Mouse (Mus musculus) cerebellum, adult 9-11 months (tissue): ENCODE results near the gene Atp5l.
"Not testable (repeated sequence)": the region's sequence is repeated elsewhere in the genome, so short reads cannot be mapped to it uniquely, and the experiment has no call there.

Source experiments
- DNase-seq: peaks from one replicate; pipeline ENCODE4 v3.0.0; 2022

The Atp5l gene

DNA sequence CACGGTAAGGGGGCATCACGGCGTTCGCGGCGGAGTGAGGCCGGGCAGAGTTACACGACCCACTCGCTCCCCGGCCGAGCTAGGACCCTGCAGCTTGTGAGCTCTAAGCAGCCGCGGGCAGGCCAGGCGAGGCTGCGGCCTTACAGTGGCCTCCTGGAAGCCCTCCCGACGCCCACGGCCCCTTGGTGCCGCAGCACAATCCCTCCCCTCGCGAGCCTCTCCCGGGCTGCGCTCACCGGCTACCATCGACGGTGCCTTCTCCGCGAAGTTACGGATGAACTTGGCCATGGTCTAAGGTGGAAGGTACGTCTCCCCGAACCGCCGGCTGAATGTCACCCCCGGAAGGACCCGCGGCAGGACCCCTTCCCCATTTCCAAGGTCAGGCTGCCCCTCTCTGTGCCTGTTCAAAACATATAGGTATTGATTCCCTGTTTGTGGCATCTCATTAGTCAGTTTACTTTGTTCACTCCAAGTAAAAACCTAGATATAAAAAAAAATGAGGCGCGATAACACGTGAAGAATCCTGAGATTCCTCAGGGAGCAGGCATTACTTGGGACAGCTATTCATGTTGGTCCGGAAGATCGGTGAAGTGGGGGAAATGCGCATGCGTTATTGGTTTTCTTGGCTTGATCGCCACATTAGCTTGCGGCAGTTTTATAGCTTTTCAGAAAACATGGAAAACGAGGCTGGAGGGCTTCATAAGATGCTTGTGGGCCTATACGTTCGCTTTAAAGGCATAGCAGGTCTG lies at the start of gene Atp5l:
TSS of gene Atp5l (minus strand) at position 369 of the 749 bp plus-strand sequence.
- peak; percentile 92 for DNase-seq

DNA sequence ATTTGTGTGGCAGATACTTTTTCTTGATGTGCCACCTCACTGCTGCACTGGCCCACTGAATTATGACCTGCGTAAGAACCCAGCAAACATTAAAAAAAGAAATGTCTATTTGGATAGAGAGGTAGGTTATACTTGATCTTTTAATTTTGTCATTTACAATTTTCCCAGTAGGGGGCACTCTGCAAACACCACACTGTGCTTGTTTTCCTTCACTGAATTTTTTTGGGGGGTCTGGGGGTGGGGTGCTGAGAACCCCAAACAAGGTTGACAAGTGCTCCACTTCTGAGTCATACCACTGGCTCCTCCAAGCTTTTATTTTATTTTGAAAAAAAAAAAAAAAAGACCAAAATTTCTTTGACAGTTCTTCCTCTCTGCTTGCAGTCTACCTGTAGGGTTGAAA lies 48.9 kb upstream of the Atp5l start:
- no peak for DNase-seq

DNA sequence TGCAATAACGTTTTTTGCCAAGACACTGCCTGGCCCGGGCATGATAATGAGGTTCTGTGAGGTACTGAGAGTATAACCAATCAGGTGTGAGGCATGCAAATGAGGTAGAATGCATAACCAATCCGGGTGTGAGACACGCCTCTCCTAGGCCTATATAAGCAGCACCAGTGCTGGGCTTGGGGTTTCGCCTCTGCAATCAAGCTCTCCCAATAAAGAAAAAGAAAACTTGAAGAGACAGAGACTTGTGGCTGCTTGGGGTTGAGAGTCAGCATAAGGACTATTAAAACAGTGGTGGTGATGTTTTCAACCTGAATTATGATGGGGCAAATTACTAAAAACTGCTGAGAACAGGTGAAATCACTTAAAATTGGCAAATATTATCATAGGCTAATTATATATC lies 47.2 kb upstream of the Atp5l start:
- DNase-seq: not testable (repeated sequence)

DNA sequence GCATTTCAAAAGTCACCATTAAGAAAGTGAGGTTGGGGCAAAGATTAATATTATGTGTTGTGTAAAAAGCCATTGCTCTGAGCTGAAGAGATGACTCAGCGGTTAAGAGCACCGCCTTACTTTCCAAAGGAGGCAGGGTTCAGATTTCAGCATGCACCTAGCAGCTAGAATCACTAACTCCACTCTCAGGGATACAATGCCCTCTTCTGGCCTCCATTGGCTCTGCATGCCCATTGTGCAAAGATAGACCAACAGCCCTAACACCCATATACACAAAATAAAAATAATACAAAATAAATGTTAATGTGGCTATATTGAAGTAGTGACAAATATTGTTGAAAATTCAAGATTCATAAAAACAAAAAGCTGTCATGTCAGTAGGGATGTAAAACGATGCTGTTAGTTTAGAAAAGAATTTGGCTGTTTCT lies 46.3 kb upstream of the Atp5l start:
- peak; percentile 82 for DNase-seq

DNA sequence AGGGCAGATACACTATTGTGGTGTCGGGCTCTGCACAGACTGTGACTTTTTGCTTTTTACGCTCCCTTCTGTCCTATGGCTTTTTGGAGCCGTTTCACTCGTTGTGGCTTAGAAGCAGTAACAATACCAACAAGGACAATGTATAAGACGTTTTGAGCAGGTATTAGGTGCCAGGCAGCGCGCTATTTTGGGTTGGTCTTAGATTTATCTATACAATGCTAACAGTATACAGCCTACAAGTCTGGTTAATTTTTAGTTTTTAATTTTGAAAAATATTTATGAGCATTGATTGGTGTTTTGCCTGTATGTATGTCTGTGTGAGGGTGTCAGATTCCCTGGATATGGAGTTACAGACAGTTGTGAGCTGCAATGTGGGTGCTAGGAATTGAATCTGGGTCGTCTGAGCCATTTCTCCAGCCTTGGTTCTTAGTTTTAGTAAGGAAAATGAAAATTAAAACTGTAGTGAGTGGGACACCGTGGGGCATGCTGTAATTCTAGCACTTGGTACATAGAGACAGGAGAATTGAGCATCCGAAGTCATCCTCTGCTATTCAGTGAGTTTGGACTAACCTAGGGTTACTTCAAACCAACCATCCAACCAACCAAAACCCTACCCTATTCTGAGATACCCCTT lies 45.4 kb upstream of the Atp5l start:
- no peak for DNase-seq

DNA sequence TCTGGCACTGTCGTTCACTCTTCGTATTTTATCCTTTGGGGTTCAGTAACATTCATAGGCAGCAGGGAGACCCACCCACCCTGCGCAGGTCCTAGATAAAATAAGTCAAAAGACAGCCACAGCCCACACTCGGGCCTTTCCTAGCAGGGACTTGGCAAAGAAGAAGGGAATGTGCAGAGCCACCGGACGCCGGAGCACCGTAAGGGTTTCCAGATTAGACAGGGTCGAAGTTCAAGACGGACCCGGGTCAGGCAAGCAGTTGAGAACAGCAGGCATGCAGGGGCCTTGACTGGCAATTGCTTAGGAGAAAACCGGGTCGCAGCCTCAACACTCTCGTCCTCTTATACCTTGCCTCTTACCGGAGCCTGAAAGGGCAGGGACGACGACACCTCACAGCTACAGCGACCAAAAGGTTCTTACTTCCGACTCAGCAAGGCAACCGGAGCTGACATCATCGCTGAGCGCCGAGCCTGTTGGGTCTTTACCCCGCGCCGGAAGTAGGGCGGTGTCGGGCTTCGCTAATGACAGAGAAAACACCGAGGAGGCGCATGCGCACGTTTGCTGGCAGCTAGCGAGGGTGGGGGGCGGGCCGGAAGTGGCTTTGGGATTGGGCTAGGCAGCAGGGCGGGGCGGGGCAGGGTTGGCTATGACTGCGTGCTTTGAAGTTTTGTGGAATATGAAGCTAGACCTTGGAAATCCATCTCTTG lies 44.7 kb upstream of the Atp5l start, which contains the start of gene Ube4a:
TSS of gene Ube4a (minus strand) at position 475 of the 707 bp plus-strand sequence.
- DNase-seq: peak; percentile 99

DNA sequence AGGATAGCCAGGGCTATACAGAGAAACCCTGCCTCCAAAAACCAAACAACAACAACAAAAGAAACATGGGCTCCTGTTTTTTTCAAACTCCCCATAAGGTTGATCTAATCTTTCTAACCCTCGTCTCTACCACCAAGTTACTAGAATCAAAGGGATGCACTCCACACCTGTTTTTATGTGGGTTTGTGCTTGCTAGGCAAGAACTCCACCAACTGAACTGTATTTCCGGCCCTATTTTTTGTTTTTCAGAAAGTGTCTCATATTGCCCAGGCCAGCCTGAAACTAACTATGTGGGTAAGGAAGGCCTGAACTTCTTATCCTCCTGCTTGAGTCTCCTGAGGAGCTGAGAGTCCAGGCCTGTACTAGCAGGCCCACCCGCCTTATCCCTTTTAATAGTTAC lies 33.9 kb upstream of the Atp5l start:
- no peak for DNase-seq

DNA sequence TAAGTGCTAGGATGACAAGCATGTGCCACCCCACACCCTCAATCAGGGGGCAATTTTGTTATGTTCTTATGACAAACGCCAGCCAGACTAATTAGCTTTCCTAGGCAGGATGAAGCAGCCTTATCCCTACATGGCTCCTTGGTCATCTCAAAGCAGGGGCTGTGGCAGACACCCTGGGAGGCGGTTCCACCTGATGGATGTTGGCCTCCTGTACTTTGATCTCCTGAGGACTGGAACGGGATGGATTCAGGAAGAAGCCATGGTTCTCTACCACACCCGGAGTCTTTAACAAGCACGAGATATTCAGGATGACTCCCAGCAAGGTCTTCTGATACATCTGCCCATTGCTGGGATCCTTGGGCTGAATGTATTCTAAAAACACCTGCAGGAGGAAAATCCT lies 27.3 kb upstream of the Atp5l start:
- DNase-seq: no peak

DNA sequence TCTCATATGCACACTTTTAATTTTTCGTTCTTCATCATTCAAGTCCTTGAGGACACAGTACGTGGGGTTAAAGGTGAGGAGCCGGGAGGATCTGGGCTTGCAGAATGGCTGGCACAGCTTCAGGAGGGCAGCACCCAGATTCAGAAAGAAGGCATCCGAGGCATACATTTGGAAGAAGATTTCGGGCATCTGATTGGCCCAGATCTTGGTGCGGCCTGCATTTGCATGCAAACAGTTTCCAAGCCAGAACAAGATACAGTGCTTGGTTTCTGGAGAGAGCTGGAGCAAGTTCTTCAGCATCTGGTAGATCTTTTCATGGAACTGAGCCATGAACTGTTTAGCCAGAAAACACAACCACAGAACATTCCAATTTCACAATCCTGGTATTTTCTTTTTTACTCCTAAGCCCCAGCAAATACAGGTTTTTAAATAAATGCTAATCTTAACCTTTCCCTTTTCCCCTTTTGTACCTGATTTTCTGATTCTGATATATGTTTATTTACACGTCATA lies 25.7 kb upstream of the Atp5l start:
- DNase-seq: no peak

DNA sequence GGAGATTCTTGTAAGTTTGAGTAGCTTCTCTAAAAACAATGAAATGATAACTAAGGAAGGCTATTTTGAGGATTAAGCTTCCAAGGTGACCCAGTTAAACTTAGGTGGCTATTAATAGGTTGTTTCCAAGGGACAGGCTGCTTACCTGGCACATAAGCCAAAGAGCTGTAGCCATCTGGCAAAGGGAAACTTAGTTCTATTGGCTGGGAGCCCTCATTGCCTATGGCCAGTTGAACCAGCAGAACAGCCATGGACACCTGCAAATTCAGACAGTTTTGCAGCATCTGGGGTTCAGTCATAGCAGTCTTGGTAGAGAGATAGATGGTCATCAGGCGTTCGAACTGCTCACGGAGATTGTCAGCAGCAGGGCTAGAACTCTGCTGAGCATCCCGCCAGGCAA lies 21.9 kb upstream of the Atp5l start:
- DNase-seq: peak; percentile 87

DNA sequence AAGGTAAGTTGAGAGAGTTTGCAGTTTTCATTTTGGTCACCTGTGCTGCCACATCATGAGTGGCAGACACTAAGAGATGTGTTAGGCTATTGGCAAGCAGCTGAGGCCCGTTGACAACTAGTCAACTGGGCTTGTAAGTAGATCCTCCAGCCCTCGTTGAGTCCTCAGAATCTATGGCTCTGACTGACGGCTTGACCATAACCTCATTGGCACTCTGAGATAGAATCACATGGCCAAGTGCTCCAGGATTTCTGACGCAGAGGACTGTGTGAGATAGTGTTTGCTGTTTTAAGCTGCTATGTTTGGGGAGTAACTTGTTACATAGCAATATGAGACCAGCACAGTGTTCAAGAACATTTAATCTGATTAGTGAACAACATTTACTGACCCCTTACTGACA lies 21.2 kb upstream of the Atp5l start:
- no peak for DNase-seq

DNA sequence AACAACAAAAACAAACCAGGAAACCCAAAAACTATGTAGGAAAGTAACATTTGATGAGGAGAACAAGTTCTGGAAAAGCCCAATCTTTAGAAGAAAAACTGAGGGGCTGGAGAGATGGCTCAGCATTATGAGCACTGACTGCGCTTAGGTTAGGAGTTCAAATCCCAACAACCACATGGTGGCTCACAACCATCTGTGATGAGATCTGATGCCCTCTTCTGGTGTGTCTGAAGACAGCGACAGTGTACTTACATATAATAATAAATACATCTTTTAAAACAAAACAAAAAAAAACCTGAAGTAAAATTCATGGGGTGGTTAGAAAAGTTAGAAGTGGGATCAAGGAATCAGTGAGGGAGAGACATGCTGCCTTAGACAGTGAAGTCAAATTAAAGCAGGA lies 1.0 kb upstream of the Atp5l start:
- DNase-seq: no peak

DNA sequence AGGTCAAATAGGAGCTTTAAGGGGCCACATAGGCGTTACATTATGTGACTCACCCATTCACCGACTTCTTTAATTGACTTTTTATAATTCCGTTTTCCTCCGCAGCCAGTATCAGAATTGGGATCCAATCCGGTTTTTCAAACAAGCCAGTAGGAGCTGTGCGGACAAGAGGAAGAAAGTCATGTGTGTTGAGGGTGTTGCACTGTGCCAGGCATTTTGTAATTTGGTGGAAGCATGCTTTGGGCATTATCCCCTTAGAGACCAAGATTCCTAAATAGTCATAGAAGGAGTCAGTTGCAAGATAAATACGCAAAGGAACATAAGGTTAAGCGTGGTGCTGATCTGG lies 554 bp upstream of the Atp5l start:
- DNase-seq: no peak

DNA sequence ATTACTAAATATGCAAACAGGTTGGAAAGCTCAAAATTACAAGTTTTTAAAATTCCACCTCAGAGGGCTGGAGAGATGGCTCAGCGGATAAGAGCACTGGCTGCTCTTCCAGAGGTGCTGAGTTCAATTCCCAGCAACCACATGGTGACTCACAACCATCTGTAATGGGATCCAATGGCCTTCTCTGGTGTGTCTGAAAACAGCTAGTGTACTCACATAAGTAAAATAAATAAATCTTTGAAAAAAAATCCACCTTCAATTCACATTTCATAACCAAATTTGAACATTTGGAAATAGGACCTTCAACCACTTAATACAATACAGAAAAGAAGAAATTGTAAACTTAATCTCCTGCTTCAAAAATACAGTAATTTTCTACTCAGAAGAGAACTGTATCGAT lies 936 bp downstream of the Atp5l start:
- DNase-seq: no peak

DNA sequence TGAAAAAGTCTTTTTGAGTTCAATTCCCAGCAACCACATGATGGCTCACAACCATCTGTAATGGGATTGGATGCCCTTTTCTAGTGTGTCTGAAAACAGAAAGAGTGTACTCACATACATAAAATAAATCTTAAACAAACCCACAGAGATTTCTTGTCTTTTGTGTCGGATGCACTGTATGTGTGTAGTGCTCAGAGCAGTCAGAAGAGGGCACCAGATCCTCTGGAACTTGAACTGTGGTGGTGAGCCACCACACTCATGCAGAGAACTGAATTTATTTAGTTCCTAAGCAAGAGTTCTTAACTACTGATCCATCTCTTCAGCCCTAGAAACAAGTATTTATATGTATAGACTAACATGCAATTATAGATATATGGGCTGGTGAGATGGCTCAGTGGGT lies 4.3 kb downstream of the Atp5l start:
- DNase-seq: no peak

DNA sequence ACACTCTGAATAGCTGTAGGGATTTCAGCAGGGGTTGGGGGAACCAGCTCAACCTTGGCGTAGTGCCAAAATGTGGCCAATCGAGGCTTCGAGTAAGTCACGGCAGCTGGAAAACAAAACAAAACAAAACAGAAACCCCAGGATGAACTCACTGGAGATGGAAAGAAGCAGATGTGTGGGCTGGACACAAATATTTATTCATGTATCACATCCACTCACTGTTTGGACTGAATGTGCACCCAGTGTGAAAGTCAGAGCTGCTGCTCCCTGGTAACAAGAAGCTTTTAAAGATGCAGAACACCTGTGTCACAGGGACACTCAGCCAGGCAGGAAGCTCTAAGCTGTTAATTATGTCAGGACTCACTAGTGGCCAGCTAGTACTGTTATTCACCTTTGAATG lies 5.8 kb downstream of the Atp5l start:
- DNase-seq: no peak

DNA sequence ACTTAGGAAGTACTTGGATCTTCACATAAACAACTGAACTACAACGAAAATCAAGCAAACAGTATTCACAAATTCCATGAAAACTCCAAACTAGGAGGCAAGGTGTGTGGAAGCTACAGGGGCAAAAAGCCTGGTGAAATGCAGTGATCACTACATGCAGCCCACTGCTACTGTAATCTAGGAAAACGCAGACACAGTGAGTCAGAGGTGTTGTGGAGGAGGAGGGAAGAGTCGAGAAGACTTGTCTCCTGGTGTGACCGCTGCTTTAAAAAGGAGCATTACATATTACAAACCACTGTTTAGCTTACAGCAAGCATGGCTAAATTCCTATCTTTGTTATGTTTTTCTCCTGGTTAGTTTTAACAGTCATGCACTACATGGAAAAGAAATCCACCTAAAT lies 9.2 kb downstream of the Atp5l start:
- DNase-seq: no peak

DNA sequence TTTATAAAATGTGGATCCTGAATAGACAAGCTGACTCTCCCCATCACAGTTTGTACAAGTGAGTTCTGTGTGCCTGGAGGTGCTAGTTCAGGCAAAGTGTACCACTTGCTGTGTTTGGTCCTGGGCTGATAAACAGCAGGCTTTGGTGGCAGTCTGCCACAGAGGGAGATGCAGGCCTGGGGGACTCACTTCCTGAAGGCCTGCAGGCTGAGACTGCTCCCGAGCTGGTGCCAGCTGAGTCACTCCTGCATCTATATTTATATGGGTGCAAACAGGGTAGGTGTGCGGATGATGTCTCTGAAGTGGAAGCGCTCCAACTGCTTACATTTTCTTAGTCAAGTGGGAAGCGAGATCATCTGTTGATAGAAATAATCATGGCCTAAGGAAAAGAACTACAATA lies 14.9 kb downstream of the Atp5l start:
- DNase-seq: peak; percentile 63

DNA sequence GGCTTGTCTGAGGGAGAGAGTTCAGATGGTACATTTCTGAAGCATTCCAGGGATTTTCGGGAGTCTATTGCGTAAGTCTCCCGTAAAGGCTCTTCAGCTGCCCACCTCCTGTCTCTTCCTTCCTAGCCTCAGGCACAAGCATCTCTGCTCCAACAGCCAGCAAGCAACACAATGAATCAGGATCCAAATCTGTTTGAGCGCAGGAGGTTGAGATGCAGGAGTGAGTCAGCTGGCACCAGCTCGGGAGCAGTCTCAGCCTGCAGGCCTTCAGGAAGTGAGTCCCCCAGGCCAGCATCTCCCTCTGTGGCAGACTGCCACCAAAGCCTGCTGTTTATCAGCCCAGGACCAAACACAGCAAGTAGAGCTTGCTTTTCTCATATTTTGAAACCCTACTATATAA lies 15.6 kb downstream of the Atp5l start:
- DNase-seq: peak; percentile 91

DNA sequence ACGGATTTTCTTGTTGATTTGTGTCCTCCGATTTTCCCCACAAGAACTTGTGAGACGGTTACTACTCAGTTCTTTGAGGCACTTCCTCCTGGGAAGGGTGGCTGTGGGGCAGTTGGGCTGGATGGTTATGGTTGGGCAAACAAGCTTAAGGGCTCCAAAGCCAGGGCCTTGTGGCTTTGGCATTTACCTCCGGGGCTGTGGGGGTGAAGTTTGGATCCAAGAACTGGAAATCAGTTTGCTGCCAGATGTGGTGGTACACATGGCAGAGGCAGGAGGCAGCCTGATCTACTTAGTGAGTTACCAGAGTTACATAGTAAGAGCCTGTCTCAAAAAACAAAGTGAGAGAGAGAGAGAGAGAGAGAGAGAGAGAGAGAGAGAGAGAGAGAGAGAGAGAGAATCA lies 16.7 kb downstream of the Atp5l start:
- DNase-seq: no peak

DNA sequence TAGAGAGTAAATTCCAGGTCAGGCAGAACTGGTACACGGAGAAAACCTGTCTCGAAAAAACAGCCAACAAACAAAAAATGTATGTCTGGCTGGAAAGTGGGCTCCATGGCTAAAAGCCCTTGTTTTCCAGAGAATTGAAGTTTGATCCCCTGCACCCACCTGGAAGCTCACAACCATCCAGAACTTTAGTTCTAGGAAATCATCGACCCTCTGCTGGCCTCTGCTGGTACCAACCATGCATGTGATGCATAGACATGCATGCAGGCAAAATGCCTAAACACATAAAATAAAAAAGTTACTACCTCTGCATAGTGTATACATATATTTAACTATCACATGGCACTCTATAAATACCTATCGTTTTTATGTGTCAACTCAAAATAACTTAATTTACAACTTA lies 20.1 kb downstream of the Atp5l start:
- DNase-seq: no peak

DNA sequence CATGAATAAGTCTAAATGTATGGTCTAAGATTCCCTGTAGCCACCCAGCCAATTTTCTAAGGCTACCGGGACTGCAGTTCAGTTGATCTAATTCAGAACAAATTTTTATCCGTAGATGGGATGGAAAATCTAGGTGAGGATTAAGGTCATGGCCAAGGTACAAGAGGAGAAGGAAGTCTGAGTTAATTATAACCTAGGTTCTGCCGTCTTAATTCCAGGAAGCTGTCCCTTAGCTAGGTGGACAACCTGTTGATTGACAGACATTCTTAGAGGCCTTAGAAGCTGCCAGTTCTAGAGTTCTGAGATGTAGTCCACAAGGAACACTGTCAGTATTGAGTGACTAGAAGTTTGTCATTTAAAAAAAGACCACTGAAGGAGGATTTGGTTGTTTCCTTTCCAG lies 20.8 kb downstream of the Atp5l start:
- no peak for DNase-seq

DNA sequence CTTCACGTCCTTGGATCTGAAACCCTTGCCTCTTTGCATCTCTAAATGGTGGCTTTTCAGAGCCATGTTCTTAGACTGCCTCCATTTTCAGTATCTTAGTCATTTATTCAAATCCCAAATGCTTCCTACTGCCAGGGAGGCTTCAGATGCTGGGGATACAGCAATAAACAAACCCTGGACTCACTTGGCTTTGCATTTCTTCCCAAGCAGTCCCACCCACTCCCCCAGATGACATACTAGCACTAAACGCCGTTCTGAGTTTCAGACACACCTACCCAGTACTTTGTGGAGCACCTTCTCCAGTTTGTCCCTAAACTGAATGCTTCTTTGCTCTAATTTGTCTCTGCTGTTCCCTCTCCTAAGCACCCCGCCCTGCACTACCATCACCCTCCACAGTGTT lies 23.5 kb downstream of the Atp5l start:
- no peak for DNase-seq

DNA sequence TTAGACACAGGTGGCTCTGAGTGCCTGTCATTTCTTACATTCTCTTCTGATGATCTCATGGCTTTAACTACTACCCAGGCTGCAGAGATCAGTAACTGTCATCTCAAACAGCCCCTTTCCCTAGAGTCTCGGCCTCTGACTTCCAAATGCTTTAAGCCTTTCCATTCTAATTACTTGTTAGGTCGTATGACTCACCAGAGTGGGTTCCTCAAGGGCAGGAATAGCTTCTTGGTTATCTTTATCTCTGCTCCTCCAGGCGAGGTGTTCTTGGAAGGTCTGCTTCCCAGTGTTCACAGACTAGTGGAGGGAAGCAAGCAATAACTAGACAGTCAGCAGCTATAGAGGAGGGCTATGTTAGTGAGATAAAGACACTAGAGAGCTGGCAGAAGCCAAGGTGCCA lies 27.9 kb downstream of the Atp5l start:
- DNase-seq: no peak
